Mouse (Mus musculus) embryo, embryonic 10 days (tissue): ENCODE measurements at regions not wholly inside any gene's neighbourhood (a gene's known extent, or its start where the extent isn't known, plus 50 kb on each side); places are given as distances from the start of the nearest gene placed in this dataset.
A peak's percentile ranks its signal among the peaks of the same experiment; 100 is the strongest.

Source experiments
- DNase-seq: peaks from one replicate; pipeline ENCODE4 v3.0.0-alpha.2; 2015; ENCODE audit warnings: low spot score

GRCm38 (mm10) chr2:100918122-100918521 is 706.4 kb upstream of the Rag2 start:
- no peak for DNase-seq

- DNase-seq = no peak
Measured at GRCm38 (mm10) chr2:100919537-100920212, 704.8 kb upstream of the Rag2 start.

DNA sequence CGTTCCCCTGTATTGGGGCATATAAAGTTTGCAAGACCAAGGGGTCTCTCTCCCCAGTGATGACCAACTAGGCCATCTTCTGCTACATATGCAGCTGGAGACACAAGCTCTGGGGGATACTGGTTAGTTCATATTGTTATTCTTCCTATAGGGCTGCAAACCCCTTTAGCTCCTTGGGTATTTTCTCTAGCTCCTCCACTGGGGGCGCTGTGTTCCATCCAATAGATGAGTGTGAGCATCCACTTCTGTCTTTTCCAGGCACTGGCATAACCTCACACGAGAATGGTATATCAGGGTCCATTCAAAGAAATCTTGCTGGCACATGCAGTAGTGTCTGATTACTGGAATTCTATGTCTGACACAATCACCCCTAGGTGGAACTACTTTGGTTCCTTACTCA is 675.9 kb upstream of the Rag2 start:
- DNase-seq = peak; percentile 11

DNA sequence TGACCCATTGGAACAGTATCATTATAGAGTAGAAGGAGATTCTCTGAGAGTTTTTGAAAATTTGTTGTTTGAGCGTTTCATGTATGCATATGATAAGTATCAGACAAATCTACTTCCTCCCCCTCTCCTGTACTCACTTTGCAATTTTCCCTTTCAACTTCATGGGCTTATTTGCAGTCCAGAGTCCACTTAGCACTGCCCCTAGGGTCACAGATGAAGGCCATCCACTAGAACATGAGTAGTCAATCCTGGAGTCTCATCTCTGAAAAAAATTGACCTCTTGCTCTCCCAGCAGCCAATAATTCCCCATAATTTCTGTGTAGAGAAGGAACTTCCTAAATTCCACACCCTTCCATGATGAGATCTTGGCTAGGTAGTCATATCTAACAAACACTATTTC is 665.1 kb upstream of the Rag2 start:
- no peak for DNase-seq

DNA sequence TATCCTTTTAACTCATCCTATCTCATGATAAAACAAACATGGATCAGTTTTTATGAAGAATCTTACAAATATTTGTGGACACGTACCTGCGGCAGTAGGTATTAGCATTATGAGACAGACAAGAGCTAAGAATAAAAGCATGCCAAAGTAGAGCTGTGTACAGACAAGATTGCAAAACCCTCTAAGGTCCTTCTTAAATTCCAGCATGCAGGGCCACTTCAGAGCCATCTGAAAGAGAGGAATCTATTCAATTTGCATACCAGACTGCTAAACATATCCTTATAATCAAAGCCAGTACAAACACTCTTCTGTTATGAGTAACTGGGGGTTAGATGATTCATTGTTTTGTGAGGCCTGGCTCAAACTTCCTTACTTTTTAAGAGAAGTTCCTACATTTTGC is 659.9 kb upstream of the Rag2 start:
- DNase-seq = no peak

DNA sequence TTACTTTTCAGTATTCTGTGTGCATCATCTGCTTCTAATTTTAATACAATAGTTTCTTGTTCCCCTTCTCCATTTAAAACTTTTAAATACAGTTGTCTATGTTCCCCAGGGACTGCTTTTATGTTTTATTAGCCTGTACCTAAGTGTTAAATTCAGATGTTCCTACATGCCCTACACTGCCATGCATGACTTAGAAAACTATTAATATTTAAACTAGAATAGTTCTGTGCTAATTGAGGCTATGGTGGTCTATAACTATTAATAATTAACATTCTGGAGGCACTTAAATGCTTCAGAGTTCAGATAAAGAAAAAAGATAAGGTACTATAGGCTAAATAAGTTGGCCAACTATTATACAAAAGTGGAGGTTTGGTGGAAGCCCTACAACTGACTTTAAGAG is 647.3 kb upstream of the Rag2 start:
- no peak for DNase-seq

GRCm38 (mm10) chr2:100982362-100982761 is 642.2 kb upstream of the Rag2 start:
- DNase-seq = peak; percentile 7

GRCm38 (mm10) chr2:101015353-101015752 is 609.2 kb upstream of the Rag2 start:
- no peak for DNase-seq

DNA sequence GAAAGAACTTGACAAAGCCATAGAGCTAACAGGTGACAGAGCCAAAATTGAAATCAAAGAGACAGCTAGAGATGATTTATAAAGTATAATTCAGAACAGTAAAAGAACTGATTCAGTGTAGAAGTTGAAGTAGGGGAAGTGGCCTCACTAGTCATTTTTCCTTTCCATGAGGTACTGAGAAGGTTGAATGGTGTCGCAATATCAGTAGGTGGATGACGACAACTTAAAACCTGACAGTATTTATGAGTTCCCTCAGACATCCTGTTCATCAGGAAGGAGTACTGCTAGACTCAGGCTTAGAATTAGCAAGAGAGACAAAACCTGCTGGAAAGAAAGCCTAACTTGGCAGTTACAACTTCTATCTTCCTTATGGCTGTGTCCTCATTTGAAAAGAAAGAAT is 605.1 kb upstream of the Rag2 start:
- DNase-seq = no peak

DNA sequence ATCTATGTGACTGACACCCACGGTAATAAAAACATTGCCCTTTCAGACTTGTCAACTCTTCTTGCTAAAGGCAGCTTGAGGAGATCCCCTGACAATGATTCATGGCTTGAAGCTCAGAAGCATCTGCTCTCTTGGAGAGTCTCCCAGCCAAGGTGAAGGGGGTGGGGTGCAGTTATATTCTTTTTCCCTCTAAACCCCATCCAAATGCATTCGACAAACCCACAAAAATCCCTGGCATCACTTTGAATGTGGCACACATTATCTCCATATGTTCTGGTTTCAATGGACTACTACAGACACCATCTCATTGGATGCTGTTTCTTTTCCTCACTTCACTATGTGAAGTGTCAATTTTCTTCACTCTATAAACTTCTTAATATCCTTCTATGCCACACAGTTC is 603.0 kb upstream of the Rag2 start:
- no peak for DNase-seq

DNA sequence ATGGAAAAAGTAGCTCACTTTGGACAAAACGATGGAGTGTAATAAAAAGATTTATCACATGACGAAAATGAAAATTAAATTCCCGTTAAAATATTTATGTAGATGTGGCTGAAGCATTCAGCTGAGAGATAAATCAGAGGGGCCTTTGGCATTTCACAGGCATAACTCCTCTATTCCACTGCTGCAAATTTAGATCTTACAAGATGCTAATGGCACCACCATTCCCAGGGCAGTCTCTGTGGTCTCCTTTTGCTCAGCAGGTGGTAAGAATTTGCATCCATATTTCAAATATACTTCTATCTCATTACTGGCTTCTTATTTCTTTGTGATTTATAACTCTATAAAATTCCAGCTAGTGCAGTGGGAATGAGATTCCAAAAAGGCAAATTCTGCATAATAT is 581.5 kb upstream of the Rag2 start:
- DNase-seq = no peak

GRCm38 (mm10) chr2:101062939-101063338 is 561.6 kb upstream of the Rag2 start:
- peak; percentile 19 for DNase-seq

DNA sequence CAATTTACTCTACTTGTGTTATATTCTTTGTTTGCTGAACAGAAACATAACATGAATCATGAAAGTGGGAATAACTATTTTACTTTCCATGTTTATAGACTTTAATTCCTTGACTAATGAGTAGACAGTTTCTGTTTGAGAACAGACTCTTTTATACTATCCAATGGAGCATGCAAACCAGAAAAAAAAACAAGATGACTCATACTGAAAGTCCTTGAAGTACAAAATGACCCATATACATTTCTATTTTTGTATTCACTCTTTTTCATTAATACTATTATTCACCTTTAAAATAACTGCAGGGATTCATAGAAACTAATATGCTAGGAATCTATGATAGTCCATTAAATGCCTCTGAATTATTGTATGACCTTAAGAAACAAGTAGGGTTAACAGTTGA is 549.5 kb upstream of the Rag2 start:
- no peak for DNase-seq

DNA sequence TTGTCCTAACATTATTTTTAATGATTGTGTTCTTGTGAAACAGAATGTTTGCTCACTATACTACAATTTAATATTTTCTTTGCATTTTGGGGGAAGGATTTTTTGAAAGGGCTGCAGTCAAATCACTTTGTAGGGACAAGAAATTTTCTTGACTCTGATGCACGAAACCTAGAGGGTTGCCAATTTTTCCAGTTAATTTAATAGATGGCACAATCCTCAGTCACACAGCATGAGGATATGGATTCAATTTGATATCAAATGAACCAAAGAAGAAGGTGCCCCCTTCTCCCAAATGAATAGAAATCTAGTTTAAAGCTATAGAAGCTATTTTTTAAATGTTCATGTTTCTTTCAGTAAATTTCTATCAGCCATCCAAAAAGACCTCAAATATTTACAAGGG is 544.3 kb upstream of the Rag2 start:
- no peak for DNase-seq

DNA sequence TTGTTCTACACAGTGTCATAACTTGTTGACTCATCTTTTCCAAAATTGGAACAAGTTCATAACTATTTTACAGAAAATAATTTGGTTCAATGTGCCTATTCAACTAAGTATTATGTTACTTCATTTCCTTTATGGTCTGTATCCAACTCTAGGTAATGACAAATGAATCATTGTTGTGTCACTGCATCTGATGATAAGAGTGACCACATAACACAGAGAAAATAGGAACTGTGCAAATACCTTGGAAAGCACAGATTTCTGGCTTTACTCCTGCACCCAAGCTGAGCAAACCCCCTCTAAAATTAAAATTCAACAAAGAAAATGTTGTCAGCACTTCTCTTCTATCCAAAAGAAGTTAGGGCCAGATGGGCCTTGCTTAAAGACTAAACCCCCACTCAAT is 540.7 kb upstream of the Rag2 start:
- DNase-seq = no peak

DNA sequence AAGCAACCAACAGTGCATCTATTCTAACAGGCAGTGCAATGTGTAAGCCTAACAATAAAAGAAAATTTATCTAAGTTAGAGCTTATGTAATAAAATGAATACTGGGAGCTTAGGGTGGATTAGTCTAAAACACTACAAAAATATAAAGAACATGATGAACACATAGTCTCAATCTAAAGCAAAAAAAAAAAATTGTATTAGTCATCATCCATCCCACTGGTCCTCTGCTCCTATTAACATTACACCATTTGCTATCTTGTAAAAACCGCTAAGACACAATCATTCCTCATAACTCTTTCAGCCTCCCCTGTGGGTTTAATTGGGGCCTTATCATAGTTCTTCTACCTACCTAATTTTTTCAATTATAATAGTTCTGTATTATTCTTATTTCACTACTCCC is 539.9 kb upstream of the Rag2 start:
- DNase-seq = no peak

DNA sequence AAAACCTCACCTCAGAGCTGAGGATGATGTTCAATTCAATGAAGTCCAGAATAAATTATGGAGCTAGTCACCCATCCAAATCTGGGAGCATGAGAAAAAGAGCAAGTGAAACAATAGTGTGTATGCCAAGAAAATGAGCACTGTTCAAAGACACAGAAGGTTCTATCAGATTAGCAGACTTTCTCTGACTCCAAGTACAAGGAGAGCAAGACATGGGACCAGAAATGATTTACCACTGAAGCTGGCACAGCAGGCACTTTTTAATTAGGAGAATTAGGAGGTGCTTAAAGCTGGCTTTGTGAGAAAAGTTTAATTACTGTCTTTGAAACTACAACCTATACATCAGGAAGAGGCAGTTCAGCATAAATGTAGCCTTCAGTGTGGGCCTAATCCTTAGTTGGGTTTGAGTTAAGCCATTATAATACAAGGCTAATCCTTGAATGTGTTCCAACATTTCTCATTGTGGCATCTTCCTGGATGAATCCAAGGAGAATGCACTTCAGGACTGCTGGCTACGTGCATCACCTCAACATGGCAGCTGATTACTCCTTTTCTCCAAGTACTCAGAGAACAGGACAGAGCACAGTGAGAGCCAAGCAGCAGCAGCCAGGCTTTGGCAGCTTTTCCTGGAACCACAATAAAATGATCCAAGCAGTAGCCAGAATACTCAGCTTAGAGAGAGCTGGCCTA is 517.2 kb upstream of the Rag2 start:
- no peak for DNase-seq

GRCm38 (mm10) chr2:101136867-101137266 is 487.7 kb upstream of the Rag2 start:
- no peak for DNase-seq

- DNase-seq = no peak
Measured at GRCm38 (mm10) chr2:101139931-101140330, 484.6 kb upstream of the Rag2 start.

DNA sequence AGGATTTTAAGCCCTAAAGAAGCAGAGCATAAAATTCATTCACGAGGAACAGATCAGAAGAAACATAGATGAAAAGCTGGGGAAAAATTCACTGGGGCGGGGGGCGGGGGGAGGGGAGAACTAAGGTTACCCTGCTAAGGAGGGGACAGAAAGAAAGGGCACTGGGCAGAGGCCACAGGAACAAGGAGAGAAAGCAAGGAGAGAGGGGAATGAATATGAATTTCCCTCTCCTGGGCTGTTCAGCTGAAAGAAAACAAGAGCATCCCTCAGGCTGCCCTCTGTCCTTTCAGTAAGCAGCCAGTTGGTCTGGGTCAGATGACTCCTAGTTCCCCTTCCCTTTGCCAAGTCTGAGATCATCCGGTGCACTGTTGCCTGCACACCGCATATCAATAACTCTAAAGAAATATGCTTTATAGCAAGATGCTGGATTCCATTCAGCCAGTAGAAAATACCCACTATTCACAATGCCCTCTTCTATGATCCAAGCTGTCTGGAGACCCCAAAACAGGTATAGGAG is 467.7 kb upstream of the Rag2 start:
- peak; percentile 23 for DNase-seq

GRCm38 (mm10) chr2:101159276-101159675 is 465.2 kb upstream of the Rag2 start:
- peak; percentile 42 for DNase-seq

DNA sequence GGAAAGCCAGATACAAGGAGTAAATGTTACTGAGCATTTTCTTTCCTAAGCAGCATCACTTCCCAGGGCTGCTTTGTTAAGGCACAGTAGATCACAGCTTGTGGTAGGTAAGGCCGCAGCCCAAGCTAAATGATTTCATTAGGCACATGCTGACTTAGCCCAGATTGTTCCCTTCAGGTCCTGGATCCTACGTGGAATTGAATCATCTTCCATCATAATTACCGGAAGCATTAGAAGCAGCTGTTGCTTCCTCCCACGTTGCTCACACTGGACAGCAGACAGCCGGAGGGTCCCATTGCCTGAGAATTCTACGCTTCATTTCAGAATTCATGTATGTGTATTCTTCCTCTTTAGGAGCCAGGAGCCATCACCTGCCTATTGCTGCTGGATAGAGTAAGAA is 458.6 kb upstream of the Rag2 start:
- DNase-seq = no peak

DNA sequence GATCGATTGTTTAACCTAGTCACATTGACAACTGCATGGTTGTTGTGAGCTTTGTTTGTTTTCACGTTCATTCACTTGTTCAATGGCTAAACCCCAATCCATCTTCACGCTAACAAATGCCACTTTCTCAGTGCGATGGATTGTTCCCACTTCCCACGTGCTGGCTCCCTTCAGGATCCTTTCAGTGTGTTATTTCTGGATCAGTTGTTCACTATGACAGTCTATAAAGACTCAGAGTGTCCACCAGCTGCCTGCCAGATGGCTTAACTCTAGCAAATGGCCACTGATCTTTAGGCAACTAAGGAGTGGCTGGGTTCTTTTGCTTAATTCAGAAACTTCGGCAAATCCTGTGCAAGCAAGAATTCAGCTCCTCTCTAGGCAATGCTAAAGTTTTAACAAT is 451.7 kb upstream of the Rag2 start:
- peak; percentile 87 for DNase-seq

- DNase-seq = no peak
Measured at GRCm38 (mm10) chr2:101175124-101175523, 449.4 kb upstream of the Rag2 start.
